In genomic region chr11:6987105-6987504, GRCm38 (mm10) we compare ENCODE assay signal across 20 mouse cellular contexts.
"Had no signal": no experiment of that assay in that cellular context is flagged by ENCODE, and none has a peak within 500 bp of the region (broad histone marks: within the 10 kb centered on the region; RNA-seq: fewer than 3 reads in every experiment).

No protein-coding gene starts in this region.

- H3K36me3 ChIP-seq: limb, embryonic 15.5 days; midbrain, embryonic 13.5 days; midbrain, embryonic 15.5 days; neural tube, embryonic 13.5 days; neural tube, embryonic 15.5 days had no signal

- H3K4me3 ChIP-seq: limb, embryonic 15.5 days; megakaryocyte, embryonic 14.5 days; midbrain, embryonic 13.5 days; midbrain, embryonic 15.5 days; myocyte; neural tube, embryonic 13.5 days; neural tube, embryonic 15.5 days had no signal

- H3K9me3 ChIP-seq: limb, embryonic 15.5 days; midbrain, embryonic 13.5 days; midbrain, embryonic 15.5 days; neural tube, embryonic 13.5 days; neural tube, embryonic 15.5 days had no signal

- H3K27ac ChIP-seq: limb, embryonic 15.5 days; macrophage; midbrain, embryonic 13.5 days; midbrain, embryonic 15.5 days; neural tube, embryonic 13.5 days; neural tube, embryonic 15.5 days had no signal

- H3K4me2 ChIP-seq: limb, embryonic 15.5 days; lung, embryonic 14.5 days; midbrain, embryonic 11.5 days; midbrain, embryonic 13.5 days; midbrain, embryonic 15.5 days; neural tube, embryonic 13.5 days; neural tube, embryonic 15.5 days had no signal

- H3K4me1 ChIP-seq: limb, embryonic 15.5 days; megakaryocyte, embryonic 14.5 days; midbrain, embryonic 15.5 days had no signal

- H3K9ac ChIP-seq: limb, embryonic 15.5 days; lung, embryonic 14.5 days; midbrain, embryonic 13.5 days; midbrain, embryonic 15.5 days; neural tube, embryonic 13.5 days; neural tube, embryonic 15.5 days had no signal

- ATAC-seq: midbrain, embryonic 13.5 days; midbrain, embryonic 15.5 days had no signal

- DNase-seq: lung, adult 18-20 months; lung, embryonic 14.5 days; lung, postnatal 10 days; retina, postnatal 1 day; right cerebral cortex, adult 18-20 months; right cerebral cortex, postnatal 25 days; right cerebral cortex, postnatal 4 days; spleen, adult 18-20 months; thymus, adult 18-20 months; thymus, postnatal 14 days; thymus, postnatal 36 days had no signal

- H3K27me3 ChIP-seq: limb, embryonic 15.5 days; megakaryocyte, embryonic 14.5 days; midbrain, embryonic 15.5 days; neural tube, embryonic 13.5 days; neural tube, embryonic 15.5 days had no signal
